Mouse (Mus musculus): ENCODE data around the gene Myo10. TPM values are rescaled to one million over a fixed set of nuclear protein-coding genes. Genes with fewer than 3 reads are reported as not detected.

The Myo10 gene
- polyA plus RNA-seq, 1 experiment = 24.8 TPM

DNA sequence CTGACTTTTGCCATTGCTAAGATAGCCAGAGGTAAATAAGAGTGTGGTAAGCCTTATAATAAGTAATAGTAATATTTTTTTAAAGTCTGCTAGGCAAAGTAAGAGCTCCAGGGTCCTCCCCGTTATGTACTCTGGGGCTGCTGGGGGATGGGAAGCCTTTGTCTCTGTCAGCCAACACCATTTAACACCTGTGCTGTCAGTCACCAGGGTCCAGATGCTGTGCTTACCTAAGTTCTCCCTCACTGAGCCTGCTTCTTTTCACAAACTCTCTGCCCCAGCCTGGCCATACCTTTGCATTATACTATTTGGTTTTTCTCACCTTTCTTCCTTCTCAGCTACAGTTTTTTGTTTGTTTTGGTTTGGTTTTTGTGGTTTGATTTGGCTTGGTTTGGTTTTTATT lies 175.6 kb downstream of the Myo10 start:
- no peak for DNase-seq (ENCODE audit: low spot score)

- DNase-seq (ENCODE audit: low spot score) = no peak
These were observed 179.4 kb downstream of the Myo10 start for GRCm38 (mm10) chr15:25801726-25802125.

GRCm38 (mm10) chr15:25802194-25802593 lies 179.9 kb downstream of the Myo10 start:
- DNase-seq (ENCODE audit: low spot score) = no peak

DNA sequence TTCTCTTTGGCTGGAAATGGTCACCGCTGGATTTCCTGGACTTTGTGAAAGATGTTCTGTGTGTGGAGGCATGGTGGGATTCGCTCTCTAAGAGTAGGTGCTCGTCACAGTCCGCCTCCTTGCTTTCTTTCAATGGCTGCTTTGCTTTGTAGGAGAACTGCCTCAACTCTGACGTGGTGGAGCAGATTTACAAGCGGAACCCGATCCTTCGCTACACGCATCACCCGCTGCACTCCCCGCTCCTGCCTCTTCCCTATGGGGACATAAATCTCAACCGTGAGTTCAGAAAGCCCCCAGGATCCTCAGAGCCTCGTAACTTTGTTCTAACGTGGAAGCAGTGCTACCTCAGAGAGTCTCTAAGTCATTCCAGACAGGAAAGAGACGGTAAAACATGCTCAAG lies 180.8 kb downstream of the Myo10 start:
- no peak for DNase-seq (ENCODE audit: low spot score)

DNA sequence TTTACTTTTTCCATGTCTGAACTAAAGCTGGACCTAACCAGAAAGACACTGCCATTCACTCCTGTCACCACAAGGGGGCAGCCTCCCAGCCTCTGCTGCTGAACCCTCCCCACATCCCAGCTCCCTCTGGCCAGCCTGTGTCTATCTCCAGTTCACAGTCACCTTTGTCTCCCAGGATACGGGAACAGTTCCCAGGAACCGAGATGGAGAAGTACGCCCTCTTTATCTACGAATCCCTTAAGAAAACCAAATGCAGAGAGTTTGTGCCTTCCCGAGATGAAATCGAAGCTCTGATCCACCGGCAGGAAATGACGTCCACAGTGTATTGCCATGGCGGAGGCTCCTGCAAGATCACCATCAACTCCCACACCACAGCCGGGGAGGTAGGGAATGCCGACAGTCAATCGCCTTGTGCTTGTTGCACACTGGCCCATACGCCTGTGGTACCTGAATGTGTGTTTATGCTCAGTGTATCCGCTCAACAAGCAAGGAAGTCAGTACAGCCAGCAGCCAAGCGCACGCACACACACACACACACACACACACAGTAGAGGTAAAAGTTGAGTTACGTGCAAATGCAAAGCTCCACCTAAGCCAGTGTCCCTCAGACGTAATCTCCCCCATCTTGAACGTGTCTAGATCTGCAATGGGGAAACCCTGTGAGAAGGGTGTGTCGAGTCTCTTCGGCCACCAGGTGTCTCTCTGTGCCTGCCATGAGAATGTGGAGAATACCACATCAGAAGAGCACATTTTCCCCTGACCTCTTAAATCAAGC lies 183.2 kb downstream of the Myo10 start:
- no peak for DNase-seq (ENCODE audit: low spot score)

DNA sequence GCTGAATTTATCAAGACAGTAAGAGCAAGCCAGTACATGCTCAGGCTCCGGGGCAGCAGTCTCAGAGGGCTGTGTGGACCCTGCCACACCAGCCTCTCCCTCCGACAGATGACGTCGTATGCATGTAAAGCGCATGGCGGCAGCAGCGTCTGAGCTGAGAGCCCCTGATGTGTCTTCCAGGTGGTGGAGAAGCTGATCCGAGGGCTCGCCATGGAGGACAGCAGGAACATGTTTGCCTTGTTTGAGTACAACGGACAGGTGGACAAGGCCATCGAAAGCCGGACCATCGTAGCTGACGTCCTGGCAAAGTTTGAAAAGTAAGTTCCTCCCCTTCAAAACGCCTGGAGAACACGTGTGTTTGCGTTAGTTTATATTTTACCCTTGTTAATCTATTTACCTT lies 184.0 kb downstream of the Myo10 start:
- DNase-seq (ENCODE audit: low spot score) = no peak

DNA sequence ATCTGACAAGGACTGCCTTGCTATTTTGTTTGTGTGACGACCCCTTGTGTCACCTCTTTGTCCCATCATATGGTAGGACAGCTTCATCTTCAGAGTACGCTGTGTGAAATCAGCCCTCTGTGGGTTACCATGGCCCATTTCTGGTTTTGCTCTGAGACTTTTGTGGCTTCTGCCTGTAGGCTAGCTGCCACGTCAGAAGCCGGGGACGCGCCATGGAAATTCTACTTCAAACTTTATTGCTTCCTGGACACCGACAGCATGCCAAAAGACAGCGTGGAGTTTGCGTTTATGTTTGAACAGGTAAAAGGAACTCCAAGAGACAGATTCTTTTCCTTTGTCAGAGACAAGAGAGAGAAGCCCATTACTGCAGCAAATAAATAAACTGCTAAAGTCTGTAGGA lies 184.6 kb downstream of the Myo10 start:
- DNase-seq (ENCODE audit: low spot score) = no peak

GRCm38 (mm10) chr15:25808677-25809460 lies 186.5 kb downstream of the Myo10 start:
- no peak for DNase-seq (ENCODE audit: low spot score)

- no peak for DNase-seq (ENCODE audit: low spot score)
These were observed 187.3 kb downstream of the Myo10 start for GRCm38 (mm10) chr15:25809669-25810068.

DNA sequence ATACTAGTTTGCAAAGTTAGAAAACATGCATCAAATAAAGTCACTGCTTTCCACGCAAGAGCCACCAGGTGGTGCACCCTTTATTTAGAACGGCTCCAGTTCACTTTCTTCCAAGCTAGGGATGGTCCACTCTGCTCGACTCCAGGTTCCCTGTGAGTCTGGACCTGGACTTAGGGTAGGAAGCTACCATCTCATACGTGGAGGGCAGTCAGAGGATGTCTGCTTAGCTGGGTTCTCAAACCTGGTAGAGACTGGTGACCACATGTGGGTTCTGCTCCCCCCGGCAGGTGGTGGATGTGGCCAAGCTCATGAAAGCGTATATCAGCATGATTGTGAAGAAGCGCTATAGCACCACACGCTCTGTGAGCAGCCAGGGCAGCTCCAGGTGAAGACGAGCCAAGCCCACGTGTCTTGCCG lies 189.5 kb downstream of the Myo10 start:
- no peak for DNase-seq (ENCODE audit: low spot score)

DNA sequence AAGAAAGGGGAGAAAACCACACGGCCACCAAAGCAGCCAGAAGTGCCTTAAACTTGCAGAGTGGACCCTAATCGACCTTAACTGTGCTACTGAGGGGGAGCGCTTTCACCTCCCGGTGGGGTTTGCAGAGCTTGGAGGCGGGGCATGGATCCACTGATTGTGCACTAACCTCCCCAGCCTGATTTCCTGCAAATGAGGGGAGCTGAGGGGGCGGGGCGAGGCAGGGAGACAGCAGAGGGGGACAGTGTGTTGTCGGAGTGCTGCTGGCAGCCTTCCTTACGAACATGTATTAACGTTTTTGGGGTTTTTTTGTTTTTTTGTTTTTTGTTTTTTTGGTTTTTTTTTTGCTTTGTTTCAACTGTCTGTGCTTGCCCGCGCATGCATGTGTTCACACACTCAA lies 190.2 kb downstream of the Myo10 start:
- no peak for DNase-seq (ENCODE audit: low spot score)

DNA sequence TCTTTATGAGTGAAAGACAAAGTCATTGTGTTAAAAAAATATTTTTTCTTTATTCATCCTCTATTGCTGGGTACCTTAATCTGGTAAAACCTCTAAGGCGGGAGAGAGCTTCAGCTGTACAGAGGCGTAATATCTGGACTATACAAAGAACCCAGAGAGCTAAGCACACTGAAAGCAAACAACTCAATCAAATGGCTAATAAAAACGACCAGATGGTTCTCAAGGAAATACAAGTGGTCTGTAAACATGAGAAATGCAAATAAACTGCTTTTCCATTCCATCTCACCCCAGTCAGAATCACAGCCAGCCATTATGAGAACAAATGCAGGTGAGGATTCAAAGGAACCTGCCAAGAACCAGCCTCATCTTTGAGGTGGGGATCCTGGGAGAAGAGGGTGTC lies 192.2 kb downstream of the Myo10 start:
- no peak for DNase-seq (ENCODE audit: low spot score)

DNA sequence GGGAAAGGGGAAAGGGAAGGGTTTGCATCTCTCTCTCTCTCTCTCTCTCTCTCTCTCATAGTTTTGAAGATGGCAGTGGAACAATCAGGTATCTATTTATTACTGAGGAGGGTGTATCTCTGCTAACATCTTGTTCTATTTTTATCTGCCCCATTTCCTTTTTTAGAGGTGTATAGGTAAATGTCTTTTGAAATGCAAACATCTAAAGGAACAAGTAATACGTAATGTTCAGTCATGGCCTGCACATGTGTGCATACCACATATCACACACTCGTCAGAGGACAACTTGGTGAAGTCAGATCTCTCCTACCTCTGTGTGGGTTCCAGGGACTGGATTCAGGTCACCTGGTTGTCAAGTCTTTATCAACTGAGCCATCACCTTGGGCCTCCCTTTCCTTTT lies 194.9 kb downstream of the Myo10 start:
- no peak for DNase-seq (ENCODE audit: low spot score)

DNA sequence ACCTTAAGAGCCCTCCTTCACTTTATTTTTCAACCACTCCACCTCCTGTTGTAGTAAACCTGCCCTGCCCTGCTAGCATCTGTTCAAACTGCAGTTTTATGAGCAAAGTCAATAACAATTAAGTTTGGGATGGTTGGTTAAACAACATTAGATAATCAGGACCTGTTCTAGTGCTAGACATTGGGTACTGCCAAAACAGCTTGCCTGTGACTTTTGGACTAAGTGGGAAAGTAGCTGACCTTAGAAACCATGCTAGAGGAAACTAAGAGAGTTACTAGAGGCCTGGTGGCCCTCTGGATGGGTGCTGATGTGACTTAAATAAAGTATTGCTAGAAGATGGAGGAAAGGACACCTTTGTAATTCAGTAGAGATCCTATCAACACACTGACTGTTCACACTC lies 199.7 kb downstream of the Myo10 start:
- no peak for DNase-seq (ENCODE audit: low spot score)

DNA sequence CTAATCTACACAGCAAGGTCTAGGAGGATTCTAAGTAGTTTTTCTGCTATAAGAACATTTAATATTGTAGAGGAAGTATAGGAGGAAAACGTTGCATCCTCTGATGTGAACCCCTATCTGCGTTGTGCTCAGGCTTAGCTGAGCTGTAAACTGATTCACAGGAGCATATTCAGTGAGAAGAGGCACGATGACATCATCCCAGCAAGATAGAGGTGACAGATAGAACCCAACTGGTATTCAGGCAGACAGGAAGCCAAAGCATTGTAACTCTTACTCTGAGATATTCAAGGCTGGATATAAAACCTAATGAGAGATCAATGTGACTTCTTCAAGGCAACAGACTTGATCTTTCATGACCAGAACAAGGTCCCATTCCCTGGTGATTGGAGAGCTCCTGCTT lies 200.3 kb downstream of the Myo10 start:
- no peak for DNase-seq (ENCODE audit: low spot score)

- no peak for DNase-seq (ENCODE audit: low spot score)
These were observed 204.2 kb downstream of the Myo10 start for GRCm38 (mm10) chr15:25826531-25826961.

DNA sequence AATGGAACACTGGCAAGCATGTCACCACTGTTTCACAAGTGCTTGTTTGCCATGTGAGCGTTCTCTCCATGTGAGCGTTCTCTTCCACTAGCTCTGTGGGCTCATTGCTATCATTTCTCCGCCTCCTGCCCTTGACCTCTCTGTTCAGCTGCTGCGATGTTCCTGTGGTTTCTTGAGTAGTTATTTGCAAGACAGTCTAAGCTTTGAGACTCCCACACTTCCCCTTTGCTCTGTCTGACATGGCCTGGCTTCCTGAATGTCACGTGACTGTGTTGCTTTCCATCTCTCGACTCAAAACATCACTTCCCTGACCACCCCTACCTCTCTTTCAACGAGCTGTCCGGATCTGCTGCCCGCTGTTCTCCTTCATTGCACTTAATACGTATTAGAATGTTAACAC lies 206.1 kb downstream of the Myo10 start:
- no peak for DNase-seq (ENCODE audit: low spot score)

DNA sequence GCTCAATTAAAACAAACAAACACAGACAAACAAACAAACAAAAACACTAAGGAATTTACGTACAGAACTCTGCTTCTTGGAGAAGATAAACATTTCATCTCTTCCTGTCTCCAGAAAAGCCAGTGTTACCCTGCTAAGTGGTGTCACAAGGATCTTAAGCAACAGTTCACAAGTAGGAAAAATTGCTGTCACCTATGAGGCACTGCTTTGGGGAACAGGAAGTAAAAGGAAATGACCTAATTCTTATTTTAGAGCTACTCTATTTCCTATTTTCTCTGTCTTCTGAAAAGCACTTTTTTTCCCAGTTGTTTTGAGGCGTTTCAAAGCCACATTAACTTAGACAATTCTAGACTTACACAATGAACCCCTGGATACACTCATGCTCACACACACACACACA lies 208.1 kb downstream of the Myo10 start:
- no peak for DNase-seq (ENCODE audit: low spot score)

- no peak for DNase-seq (ENCODE audit: low spot score)
These were observed 212.0 kb downstream of the Myo10 start for GRCm38 (mm10) chr15:25834282-25834681.

DNA sequence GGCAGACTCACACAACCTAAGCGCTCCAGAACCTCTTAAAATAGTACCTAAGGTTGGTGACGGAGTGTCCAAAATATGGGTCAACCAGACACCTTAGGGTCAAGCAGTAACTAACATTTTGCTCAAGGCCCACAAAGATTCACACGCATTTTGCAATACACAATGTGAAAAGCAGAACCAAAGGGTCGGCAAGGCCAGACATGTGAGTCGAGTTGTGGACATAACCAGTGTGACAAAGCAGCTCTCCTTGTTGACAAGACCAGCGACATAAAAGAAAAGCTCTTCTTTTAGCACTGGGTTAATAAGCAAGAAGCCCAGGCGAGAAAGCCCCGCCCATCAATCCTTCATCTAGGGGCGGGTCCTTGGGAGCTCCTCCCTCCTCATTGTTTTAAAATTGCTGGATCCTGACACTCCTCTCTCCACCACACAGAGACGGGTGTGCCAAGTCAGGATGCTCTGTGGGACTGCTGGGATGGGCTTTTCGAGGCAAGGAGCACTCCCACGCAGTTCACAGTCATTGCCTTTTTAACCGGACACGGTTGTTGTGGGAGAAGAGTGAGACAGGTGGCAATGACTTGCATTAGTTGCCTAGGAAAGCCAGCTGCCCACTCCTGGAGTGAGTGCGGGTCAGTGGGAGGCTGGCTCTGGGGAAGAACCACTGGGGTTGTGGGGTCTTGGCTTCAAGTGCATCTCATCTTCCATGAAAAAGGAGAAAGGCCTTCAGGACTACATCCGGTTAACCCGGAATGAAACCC lies 212.8 kb downstream of the Myo10 start:
- no peak for DNase-seq (ENCODE audit: low spot score)

DNA sequence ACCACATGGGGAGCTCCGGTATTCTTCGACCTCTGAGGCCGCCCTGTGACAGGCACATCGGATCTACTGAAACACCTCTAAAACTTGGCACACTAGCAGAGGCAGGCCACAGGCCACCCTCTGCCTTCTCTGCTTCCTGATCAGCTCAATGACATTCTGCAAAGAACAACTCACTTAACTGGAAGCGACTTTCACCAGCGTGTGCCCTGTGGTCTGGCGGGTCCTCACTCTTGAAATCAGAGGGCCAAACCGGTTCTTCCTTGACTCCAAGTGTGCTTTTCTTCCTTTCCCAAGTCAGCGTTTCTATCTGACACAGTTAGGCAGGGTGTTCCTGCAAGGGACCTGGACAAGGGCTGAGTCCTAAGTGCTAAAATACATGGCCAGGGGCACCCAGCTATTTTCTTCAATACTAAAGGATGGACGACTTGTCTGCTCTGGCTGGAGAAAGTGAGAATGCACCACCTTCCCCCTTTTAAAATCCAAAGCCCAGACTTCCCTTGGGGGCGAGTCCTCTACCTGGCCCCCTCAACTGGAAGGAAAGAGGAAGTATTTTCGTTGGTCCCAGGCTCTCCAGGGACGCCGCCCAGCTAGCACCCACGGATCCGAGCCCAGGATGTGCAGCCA lies 220.2 kb downstream of the Myo10 start:
- DNase-seq (ENCODE audit: low spot score) = no peak
